Mouse (Mus musculus) heart, adult 9 months (tissue): ENCODE measurements around the gene Rnaseh1.
A peak's percentile ranks its signal among the peaks of the same experiment; 100 is the strongest.

ENCODE experiments used
- DNase-seq, 2 experiments: peaks; one replicate each; pipeline ENCODE4 v3.0.0; 2022; ENCODE audit warnings: low spot score in 2 of 2

The Rnaseh1 gene

DNA sequence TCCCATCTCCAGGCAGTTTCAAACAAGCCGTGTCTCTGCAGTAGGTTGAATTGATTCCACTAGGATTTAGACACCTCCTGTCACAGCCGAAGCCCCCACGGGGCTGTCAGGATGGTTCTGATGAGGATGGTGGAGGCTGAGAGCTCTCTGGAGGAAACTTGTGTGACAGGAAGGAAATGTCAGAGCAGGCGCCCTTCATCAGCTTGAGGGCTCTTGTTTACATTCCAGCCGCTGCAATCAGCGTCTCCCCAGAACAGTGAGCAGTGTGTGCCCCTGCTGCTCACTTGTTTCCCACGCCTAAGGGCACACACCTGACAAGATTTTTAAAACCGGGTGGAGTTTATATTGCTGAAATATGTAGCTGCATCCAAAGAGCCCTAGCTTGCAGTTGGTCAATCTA, 17.9 kb downstream of the Rnaseh1 start:
- no peak for DNase-seq

DNA sequence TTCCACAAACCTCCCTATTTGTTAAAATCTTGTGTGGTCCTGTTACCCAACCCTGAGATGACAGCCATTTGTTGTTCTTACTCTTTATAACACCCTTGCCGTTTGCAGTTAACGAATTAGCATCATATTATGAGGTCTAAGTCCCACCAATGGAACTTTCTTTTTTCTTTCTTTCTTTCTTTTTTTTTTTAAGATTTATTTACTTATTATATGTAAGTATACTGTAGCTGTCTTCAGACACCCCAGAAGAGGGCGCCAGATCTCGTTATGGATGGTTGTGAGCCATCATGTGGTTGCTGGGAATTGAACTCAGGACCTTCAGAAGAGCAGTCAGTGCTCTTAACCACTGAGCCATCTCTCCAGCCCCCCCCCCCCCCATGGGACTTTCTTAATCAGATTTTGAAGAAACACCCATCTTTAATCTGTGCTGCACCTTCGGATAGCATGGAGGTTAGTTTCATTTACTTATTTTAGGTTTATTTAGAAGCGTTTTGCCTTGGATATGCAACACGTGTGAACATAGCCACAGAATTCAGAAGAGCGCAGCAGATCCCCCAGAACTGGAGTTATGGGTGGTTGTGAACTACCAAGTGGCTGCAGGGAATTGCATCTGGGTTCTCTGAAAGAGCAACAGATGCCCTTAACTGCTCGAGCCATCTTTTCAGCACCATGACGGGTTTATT, 24.8 kb downstream of the Rnaseh1 start:
- no peak for DNase-seq

DNA sequence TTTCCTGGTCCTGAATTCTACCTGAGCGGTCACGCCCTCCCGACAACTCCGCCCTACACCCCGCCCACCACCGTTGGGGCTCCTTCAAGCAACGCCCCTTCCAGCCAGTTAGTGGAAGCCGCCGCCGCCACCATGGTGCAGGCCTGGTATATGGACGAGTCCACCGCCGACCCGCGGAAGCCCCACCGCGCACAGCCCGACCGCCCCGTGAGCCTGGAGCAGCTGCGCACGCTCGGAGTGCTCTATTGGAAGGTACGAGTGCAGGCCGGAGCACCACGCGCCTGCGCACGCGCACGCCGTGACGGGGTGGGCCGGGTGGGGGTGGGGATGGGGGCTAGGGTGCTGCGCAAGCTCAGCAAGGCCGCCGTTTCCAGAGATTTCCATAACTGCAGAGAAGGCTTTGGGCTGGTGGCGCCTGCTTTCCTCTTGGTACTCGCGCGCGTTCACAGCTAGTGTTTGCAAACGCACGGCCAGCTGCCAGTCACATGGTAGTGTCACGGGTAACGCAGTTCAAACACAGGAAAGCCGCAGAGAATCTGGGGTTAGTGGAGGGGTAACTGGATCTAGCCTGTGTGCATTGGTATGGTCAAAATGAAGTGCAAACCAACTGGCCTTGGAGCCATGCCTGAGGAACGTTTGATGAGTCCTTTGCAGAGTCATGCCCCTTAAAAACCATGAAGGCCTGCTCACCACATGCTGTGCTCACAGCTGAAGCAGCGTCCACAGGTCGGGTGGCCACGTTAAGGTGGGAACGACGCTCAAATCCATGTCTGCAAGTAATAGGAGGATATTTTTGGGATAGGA, 25.9 kb downstream of the Rnaseh1 start, which contains the start of gene Adi1:
Adi1 (plus strand) TSS at position 111 of the 804 bp plus-strand sequence.
- DNase-seq, result peak; percentile 79 to 84

DNA sequence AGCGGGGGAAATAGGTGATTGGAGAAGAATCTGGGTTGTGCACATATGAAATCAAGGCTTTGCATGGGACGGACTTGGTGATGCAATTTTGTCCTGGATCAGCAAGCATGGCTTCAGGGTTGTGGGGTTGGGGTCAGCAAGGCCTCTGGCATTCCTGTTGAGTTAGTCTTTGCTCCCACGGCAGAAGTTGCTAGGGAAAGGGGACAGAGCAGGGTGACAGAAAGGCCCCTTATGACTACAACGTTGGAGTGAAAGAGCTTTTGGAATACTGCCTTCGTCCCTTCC, 26.5 kb downstream of the Rnaseh1 start:
- DNase-seq, result no peak

DNA sequence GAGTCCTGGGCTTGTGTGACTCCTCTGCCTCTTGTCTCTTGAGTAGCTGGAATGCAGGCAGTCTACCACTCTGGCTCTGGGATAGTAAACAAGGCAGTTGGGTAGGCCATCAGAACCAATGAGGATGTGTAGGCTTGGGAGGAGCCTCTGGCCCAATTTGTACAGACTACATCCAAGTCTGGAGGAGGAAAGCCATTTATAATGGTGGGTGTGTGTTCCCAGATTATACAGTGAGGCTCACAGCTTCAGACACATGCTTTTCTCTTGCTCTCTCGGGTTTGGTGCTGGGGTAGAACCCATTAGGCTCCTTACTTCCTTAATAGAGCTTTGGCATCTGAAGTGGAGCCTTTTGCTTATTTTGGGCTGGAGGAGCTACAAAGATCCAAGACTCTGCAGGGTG, 35.3 kb downstream of the Rnaseh1 start:
- no peak for DNase-seq

DNA sequence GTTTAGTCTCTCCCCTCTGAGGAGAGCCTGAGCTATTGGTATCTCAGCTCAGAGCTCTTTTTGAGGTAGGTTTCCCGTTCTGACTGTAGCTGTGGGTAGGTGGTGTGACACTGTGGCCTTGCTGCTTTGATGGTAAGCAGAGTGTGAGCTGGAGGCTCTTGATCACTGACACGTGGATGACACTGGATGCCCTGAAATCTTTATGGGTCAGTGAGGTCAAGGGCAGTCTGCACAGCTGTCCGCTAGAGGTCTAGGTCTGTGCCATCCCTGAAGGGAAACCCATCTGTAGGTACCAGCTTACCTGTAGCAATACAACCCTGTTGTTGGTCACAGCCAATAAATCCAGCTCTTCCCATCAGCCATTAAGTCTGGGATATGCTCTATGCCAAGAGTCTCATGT, 36.4 kb downstream of the Rnaseh1 start:
- DNase-seq, result no peak

DNA sequence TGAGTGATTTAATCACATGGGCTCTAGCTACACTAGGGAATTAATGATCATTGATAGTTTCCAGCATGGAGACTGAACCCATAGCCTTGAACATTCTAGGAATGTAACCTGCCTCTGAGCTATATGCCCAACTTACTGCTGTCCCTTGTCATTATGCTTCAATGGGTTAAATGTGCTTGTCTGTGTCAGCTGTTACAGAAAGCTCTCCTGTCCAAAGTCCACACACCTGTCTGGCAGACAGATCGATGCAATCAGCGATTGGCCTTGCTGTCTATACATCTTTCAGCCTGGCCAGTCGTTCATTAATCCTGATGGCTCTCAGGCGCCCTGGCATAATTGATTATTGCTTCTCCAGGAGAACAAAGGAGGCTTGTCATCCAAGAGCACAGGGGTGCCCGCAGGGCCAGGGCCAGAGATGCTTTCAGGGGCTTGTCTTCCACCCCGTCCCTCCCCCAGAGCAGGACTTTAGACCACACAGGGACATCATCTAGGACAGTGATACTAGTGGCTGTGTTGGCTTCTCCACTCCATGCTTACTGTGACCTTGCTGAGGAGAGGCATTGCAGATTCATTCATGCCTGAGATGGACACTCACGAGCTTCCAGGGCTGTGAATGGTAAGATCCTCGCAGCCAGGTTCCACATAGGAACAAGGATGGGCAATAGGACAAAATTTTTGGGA, 36.9 kb downstream of the Rnaseh1 start:
- no peak for DNase-seq

DNA sequence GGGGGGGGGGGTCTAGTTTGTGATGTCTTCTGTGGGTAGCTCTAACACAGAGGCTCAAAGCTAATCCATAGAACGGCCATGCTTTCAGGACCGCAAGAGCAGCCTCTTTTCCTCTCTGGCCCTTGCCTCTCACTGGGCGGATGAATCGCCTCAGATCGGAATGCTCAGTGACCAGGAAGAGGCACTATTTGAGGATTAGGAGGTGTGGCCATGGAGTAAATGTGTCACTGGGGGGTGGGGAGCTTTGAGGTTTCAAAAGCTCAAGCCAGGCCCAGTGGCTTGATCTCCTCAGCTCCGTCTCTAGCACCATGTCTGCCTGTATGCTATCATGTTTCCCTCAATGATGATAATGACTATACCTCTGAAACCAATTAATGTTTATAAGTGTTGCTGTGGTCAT, 39.6 kb downstream of the Rnaseh1 start:
- DNase-seq, result no peak

DNA sequence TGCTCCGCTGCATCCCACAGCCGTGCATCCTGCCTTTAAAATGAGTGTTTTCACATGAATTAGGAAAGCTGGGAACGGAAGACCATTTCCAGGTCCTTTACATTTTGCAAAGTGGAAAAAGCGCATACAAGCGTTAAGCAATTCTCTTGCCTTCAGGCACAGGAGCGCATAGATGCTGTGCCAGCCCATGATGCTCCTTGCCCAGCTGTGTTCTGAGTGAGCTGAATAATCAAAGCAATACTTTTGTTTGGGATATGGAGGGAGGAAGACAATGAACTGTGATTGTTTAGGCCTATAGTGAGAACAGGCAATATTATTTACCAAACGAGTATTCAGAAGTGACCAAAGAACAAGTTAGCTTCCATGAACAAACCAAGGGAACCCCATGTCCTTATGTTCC, 41.3 kb downstream of the Rnaseh1 start:
- DNase-seq, result no peak

DNA sequence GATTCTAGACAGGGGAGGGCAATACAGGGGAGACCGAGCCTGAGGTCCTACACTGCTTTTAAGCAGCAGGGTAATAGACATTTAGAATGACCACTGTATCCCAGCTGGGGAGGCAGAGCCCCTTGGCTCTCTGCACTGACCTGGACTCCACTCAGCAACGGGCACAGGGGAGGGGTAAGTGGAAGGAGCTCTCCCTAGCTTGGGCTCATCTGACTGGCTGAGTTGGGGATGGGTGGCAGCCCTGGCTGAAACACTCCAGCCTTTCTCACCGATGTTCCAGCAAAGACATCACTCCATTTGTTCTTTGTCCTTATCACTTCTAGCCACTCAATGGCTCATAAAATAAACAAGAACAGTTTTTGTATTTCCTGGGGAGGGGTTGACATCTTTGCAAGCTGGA, 44.3 kb downstream of the Rnaseh1 start:
- no peak for DNase-seq

DNA sequence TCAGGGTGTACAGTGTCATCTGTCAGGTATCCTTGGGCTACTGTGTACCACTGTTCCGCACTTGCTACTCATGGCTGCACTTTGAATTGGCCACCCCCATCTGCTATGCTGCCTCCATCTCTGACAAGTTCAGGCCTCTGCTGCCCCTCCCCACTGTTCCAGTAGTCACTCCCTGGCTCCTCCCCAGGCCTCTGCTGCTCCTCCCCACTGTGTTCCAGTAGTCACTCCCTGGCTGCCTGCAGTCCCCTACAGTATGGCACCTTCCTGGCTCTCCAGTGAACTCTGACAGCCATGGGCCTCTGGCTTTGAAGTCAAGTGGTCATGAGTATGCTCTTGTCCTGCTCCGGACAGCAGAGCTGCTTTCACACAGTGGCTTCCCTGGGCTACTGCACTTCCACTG, 44.8 kb downstream of the Rnaseh1 start:
- DNase-seq, result no peak

DNA sequence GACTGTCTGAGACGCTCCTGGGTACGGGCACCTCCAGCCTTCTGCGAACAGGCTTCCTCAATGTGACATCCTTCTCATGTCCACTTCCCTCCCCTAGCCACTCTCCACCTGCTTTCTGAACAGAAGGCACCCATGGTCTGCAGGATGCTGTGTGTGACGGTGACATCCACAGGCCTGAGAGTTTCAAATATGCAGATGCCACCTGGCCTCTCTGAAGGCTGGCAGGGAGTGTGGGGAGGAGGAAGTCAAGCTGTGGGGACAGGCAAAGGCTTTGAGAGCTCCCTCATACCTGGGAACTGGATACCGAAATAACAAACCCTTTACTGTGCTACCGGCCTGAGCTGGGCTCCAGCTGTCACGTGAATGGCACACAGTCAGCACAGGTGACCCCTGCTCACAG, 45.4 kb downstream of the Rnaseh1 start:
- DNase-seq, result no peak

DNA sequence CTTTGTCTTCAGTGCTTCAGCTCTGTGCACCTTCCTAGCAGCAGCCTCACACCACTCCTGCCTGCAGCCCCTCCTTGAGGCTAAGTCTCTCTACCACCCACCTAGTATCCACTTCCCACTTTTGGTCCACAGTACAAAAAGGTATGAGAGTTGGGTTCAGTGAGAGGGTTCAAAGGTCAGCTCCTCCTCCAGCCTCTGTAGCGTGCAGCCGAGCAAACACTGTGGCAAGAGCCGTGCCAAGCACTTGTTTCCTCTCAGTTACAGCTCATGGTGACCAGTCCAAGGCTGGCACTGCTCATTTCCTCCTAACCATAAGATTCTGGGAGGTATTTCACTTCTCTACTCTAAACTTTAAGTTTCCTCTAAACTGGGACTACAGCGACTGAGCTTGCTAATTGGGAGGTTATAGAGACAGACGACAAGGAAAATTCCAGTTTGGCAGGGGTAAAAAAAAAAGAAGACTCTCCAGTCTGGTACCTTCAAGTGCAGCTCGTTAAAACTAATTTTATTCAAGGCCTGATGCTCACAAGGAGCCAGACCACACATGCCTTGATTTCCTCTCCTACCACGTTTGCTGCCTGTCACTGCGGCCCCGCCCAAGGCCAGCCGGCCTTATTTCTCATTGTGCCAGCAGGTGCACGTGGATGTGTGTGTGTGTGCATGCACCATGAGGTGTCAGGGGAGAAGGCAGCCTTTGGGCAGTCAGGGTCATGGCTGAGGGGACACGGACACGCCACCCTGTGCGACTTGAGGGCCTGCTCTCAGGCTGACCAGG, 48.6 kb downstream of the Rnaseh1 start:
- no peak for DNase-seq

DNA sequence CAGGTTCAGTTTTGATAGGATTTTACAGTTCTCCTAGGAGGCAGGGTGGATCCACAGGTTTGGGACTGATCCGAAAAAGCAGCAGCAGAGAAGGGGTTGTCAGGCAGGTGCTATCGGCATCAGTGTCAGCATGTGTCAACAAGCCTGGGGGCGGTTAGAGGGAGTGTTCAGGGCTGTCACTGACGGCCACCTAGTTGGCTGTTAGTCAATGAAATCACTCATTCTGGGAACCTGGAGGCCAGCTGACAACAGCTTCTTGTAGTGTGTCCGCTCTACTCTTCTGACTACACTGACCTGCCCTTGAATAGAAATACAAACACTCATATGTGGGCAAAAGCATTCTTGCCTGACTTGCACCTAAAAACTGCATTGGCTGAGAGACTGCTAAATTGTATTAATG, 49.7 kb downstream of the Rnaseh1 start:
- no peak for DNase-seq

DNA sequence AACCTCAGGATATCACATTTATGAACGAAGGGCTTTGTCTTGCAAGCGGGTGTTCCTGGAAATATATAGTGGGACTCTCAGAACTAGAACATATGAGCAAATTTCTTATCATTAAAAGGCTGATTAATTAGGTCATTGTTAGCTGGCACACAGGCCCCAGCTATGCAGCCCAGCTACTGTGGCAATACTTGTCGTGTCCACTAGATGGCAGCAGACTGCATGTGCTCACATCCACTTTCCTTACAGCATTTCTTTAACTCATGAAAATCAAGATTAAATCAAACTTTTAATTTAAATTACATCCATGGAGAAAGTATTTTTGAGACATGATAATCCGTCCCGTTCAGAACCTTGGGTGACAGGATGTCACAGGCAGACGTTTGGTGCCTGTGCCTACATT, 50.3 kb downstream of the Rnaseh1 start:
- DNase-seq, result peak; percentile 32 to 61

DNA sequence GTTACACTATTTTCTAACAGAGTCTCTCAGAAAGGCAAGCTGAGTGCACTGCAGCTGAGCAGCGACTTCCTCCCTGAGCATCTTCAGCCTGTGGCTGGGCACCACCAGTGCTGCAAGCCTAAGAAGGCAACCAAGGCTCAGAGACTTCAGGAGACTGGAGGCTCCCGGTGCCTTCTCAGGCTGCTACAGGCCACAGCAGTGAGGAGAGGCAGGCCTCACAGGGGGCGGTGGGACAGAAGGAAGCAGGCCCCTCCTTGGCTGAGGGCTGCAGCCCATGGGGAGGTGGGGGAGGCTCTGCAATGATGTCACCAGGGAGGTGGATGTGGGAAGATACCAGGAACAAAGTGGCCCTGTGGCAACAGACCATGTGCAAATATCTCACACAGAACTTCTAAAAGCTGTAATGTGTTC, 50.7 kb downstream of the Rnaseh1 start:
- no peak for DNase-seq

DNA sequence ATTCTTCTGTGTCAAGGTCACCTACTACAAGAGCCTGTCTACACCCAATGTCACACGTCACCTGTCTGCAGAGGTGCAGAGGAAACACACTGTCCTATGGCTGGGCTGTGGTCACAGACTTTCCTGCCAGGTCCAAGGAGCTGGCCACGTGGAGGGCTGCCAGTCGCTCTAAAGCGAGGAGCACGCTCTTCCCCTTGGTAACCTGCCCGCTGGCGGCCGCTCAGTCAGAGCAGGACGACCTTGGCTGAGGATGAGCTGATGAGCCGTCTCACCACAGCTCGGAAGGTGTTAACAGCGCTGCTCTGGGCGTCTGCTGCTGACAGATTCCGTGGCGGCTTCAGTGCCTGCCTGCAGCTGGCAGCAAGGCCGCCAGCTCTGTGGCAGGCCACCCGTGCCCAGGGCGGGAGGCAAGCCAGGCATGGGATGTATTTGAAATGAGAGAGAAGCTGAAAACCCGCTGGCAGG, 51.2 kb downstream of the Rnaseh1 start:
- peak; percentile 79 to 85 for DNase-seq

DNA sequence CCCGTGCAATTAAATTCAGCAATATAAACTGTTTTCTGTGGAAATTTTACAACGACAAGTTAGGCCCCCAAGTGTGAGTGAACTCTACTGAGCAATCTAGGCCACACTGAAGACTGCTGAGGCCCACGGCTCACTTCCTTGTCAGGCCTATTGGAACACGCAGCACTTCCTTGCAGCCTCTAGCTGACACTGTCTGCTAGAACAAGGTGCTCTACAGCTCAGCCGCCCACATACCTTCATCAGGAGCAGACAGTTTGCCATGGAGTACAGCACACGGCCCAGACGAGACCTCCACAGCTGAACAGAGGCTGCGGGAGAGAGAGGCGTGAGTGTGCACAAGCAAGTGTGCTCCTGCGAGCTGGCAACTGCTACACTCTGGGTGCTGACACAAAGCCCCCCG, 51.9 kb downstream of the Rnaseh1 start:
- DNase-seq, result no peak

DNA sequence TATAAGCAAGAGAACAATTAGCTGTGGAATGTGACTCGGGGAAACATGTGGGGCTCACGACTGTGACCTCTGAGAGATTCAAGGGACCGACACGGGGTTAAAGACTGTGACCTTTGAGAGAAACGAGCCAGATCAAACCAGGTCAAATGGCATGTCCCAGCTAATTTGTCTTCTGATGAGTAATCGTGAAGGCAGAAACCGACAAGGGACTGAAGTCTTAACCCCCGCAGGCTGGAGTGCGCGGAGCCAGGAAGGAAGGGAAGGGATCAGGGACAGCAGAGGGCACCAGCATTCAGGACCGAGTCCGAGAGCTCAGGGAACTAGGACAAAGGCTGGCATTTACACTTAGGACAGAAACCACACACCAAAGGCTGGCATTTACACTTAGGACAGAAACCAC, 55.0 kb downstream of the Rnaseh1 start:
- DNase-seq, result peak in 1 of 2 experiments; percentile 12

DNA sequence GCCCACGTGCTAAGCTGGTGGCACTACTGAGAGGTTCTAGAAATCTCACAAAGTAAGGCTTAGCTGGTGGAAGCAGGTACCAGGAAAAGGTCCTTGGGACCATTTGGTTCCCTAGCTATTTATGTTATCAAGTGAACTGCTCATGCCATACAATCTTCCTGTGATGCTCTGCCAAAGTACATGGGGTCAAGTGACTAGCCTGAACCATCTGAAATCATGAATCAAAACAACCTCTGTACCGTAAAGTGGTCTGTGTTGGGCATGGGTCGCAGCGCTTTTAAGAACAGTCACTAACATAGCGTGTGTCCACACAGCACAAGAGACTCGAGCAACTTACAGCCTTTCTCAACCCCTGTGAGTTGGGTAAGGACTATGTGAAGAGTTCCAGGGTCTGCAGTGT, 55.8 kb downstream of the Rnaseh1 start:
- DNase-seq, result no peak

DNA sequence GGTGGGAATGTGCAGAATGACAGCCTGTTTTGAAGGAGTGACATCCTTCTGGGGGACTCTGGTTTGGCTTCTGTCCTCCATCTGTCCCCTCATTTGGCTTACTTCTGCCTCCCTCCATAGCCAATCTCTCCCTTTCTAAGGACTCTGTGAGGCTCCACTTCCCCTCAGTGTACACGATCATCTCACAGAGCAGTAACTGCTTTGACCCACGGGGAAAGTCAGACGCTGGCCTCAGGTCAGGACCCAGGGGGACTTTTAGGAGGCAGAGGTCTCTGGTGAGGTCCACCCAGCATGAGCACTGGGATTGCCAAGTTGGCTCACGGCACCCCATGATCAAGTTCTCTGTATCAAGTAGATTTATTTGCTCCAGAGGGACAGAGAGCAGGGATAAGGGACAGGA, 58.8 kb downstream of the Rnaseh1 start:
- no peak for DNase-seq
